Mouse (Mus musculus) cortical plate, adult 2 months (tissue): ENCODE data around the gene Elf4. TPM values are rescaled to one million over a fixed set of nuclear protein-coding genes. Genes with fewer than 3 reads are reported as not detected.

Source experiments
- H3K27ac ChIP-seq: fragments of 200-500 bp; 2 replicates; pipeline ENCODE4 v1.5.1; 2012; ENCODE audit warnings: low read length, control low read depth, inconsistent platforms; ENCODE audit not compliant: insufficient read depth
- H3K4me1 ChIP-seq: fragments of 200-500 bp; 2 replicates; pipeline ENCODE4 v1.6.1; 2011; ENCODE audit warnings: low read length; ENCODE audit not compliant: control insufficient read depth, insufficient read depth
- H3K4me3 ChIP-seq: fragments of 200-500 bp; 2 replicates; pipeline ENCODE4 v1.5.1; 2011; ENCODE audit warnings: mild to moderate bottlenecking, low read length, control low read depth; ENCODE audit not compliant: insufficient read depth
- CTCF ChIP-seq: fragments of 200-500 bp; IDR thresholded peaks from 2 replicates; pipeline ENCODE4 v1.5.1; 2011; ENCODE audit warnings: mild to moderate bottlenecking, control low read depth, low read length; ENCODE audit not compliant: insufficient read depth; ENCODE audit errors: extremely low read depth
- POLR2A ChIP-seq: fragments of 200-500 bp; IDR thresholded peaks from 2 replicates; pipeline ENCODE4 v1.6.1; 2011; ENCODE audit warnings: mild to moderate bottlenecking, low read length, control low read depth; ENCODE audit not compliant: insufficient read depth; ENCODE audit errors: extremely low read depth
- polyA plus RNA-seq: library from polyadenylated mRNA; depleted of rRNA; stranded (reverse); fragments of >200 nt; gene quantifications from 2 replicates; pipeline ENCODE4 v1.2.3, GENCODE M21; 2012

Elf4 gene
- polyA plus RNA-seq, 1 experiment: 0.79 TPM

DNA sequence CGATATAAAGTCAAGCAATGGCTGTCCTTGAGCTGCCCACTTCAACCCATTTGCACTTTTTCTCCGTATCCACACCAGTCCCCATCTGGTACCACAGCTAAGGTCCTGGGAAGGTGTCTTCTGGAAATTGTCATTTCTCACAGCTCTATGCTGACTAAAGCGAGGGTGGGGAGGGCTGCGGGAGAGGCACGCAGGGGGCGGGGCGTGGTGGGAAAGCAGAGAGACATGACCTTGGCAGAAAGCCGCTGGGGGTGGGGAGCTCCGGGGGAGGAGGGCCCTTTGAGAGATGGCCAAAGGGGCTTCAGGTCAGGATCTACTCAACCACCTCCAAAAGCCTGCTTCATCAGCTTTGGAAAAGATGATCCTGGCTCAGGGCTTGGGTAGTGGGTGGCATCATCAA, 7.9 kb downstream of the Elf4 start:
- Histone ChIP-seq H3K4me1 (no peaks in the 10 kb centered on the region), H3K4me3 (no peak overlapping the region), H3K27ac (no peak overlapping the region)
- TF ChIP-seq CTCF: no peak
- no peak for TF ChIP-seq POLR2A

DNA sequence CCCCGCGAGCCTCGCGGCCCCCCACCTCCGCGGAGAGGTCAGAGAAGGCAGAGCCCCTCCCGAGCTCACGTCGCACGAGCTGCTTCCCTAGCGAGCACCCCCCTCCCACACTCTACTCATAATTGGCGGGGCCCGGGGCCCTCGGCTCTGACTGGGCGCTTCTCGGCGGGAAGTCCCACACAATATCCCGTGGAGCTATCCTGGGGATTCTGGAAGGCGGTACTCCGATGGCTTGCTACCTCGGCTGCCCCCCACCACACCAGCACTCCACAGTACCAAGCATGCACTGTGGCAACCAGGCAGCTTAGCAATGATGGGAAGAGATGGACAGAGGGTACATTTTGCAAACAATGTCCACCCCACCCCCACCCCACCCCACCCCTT, 8.4 kb downstream of the Elf4 start:
- H3K27ac ChIP-seq: no peak overlapping the region
- TF ChIP-seq POLR2A (no peak), CTCF (no peak)
- no peak overlapping the region for H3K4me3 ChIP-seq
- no peaks in the 10 kb centered on the region for H3K4me1 ChIP-seq

DNA sequence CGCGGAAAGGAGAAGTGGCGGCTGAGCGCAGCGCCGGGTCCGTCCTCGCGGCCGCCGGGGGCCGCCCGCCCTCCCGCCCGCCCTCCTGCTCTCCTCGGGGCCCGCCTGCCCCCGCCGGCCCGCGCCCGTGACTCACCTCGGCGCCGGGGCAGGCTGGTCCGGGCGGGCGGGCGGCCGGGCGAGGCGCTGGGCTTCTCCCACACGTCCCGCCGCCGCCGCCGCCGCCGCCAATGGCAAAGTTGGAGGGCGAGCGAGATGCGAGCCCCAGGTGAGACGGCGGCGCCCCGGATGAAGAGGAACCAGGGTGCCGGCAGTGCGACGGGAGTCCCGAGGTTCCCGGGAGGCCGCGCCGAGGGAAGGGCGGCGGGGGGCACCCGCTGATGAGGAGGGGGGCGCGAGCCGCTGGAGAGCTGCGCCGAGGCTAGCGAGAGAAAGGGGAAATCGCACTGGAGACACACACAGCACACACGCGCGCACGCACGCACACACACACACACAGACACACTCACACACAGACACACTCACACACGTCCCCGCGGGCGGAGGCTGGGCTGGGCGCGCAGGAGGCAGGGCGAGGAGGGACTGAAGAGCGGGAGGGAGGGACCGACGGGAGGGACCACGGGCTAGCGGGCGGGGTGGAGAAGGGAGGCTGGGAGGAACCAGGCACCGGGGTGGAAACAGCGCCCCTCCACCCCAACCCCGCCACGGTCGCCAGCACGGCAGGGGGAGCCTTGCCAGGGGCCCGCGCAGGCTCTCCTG, 9.0 kb downstream of the Elf4 start:
- TF ChIP-seq CTCF (no peak), POLR2A (no peak)
- H3K4me3 ChIP-seq: 0 out of 2 replicates have a peak overlapping the region, but pooled peaks have one; percentile 21
- no peak overlapping the region for H3K27ac ChIP-seq
- H3K4me1 ChIP-seq: no peaks in the 10 kb centered on the region

DNA sequence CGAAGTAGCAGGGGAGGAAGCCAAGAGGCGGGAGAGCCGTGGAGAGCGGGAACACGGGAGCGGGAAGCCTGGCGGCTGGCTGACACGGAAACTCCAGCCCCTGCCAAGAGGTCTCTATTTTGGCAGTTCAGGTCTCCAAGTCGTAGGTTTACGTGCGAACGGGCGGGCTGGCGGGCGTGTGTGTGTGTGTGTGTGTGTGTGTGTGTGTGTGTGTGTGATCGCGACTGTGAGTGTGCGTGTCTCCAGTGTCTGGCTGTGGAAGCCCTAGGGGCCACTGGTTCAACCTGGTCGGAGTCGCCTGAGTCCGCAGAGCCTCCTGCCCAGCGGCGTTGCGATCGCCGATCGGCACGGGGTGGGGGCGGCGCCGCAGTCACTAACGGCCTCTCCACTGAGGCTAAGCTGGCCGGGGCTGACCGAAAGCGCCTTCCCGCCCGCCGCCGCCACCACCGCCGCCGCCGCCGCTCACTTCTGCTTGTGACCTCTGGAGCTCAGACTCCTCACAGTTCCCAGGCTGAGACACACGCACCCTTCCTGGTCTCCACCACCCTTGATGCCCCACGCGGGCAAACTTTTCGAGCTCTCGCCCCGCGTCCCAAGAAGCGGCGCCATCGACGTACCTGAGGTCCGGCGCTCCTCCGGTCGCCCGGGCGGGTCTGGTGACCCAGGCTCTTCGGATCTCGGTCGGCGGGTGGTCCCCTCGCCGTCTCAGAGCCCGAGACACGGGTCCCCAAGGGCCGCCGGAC, 9.8 kb downstream of the Elf4 start:
- Histone ChIP-seq H3K4me3 (no peak overlapping the region), H3K27ac (no peak overlapping the region), H3K4me1 (no peaks in the 10 kb centered on the region)
- TF ChIP-seq POLR2A: no peak
- no peak for TF ChIP-seq CTCF

DNA sequence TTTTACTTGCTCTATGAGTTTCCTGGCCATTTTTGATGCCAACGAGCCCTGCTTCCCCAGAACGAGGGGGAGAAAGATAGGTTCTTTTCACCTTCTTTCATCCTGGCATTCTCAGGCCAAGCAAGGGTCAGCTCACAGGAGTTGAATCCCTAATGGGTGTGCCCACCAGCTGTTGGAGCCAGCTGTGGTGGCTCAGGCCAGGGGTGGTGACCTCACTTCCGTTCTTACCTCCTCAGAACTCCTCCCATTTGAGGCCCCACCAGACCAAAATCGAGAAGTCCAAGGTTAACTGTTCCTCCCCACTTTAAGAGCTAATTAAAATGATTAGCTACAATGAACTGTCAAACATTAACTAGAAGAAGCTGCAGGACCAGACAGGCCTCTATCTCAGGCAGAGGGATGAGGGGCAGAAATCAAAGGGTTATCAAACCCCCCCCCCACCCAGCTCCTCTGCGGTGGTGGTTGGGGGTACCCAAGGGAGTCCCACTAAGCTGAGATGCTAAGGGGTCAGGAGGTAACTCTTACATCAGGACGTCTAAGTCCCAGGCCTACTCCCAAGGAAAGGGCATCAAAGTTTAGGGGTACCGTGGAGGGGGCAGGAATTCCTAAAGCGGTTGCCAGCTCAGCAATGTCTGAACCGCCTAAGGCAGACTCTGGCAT, 10.6 kb downstream of the Elf4 start:
- no peak for TF ChIP-seq POLR2A
- TF ChIP-seq CTCF: no peak
- Histone ChIP-seq H3K27ac (no peak overlapping the region), H3K4me1 (no peaks in the 10 kb centered on the region), H3K4me3 (no peak overlapping the region)

DNA sequence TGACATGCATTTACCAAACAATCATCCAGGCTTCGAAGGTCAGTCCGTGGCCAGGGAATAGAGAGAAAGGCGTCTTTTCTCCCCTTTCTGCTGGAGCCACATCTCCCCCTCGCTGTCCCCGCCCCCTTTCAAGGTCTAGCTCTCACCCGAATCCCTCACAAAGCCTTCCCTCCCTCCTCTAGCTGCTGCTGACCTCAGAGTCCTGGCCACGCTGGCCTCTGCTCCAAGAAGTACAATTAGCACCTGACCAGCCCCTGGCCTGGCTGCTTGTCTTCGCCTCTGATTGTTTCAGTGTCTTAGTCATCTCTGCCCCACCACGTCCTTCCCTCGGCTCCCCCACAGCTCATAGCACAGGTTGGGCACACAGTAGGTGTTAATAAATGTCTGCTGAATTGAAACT, 13.3 kb downstream of the Elf4 start:
- H3K27ac ChIP-seq: no peak overlapping the region
- no peaks in the 10 kb centered on the region for H3K4me1 ChIP-seq
- no peak overlapping the region for H3K4me3 ChIP-seq
- TF ChIP-seq CTCF: no peak
- TF ChIP-seq POLR2A: no peak

DNA sequence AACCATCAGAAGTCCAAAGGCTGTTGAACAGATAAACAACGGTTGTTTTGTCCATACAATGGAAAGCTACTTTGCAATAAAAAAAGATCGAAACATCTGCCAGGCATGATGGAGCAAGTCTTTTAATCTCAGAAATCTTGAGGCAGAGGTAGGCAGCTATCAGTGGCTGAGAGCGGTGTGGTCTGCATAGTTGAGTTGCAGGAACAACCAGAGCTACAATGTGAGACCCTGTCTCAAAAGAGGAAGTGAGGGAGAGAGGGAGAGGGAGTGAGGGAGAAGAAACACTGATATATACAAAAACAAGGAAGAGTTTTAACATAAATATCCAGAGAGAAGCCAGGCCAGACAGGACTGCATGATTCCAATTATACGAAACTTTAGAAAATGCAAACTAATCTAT, 18.3 kb downstream of the Elf4 start:
- TF ChIP-seq CTCF (no peak), POLR2A (no peak)
- no peak overlapping the region for H3K27ac ChIP-seq
- H3K4me1 ChIP-seq: no peaks in the 10 kb centered on the region
- H3K4me3 ChIP-seq: no peak overlapping the region

DNA sequence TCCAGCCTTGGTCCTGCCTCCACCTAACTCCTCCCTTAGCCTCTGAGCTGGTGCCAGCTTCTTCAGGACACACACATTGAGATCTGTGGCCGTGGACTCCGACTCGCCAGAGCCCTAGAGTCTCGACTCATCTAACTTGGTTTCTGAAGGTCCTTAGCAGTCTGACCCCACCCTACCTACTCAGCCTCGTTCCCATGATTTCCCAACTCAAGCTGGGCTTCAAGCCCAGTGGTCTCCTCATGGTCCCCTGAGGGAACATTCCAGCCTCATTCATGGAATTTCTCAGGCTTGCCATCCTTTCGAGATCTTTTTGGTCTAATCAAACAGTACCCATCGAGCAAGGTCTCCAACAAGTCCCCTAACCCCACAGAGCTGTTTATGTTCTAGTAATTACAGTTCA, 21.0 kb downstream of the Elf4 start:
- H3K4me1 ChIP-seq: no peaks in the 10 kb centered on the region
- TF ChIP-seq CTCF: no peak
- no peak for TF ChIP-seq POLR2A
- no peak overlapping the region for H3K4me3 ChIP-seq
- H3K27ac ChIP-seq: no peak overlapping the region

DNA sequence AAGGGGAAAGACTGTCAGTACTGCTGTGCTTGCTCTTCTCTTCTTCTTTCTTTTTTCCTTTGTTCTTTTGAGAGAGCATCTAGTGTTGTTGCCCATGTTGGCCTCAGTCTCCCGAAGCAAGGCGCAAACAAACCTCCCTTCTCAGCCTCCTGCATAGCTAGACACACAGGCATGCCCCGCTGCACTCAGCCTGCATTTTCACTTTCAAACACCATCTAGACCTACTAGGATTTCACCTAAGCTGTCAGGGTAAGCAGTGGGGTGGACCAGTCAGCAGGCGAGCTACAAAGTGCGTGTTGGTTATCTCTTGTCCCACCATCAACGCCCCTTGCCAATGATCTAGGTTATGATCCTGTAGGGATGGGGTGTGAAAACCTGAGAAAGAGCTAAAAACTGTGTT, 21.4 kb downstream of the Elf4 start:
- Histone ChIP-seq H3K4me1 (no peaks in the 10 kb centered on the region), H3K4me3 (no peak overlapping the region), H3K27ac (no peak overlapping the region)
- TF ChIP-seq CTCF (no peak), POLR2A (no peak)
